Mouse (Mus musculus) liver, postnatal 0 days (tissue): ENCODE measurements around the gene Arhgap25.

Source experiments
- CTCF ChIP-seq: sonication (generic); IDR thresholded peaks from 2 replicates; pipeline ENCODE4 v1.5.1; 2016; ENCODE audit warnings: antibody characterized with exemption, low read depth
- EP300 ChIP-seq: IDR thresholded peaks from 2 replicates; pipeline ENCODE4 v1.6.1; 2016; ENCODE audit warnings: antibody characterized with exemption, low read depth, mild to moderate bottlenecking

- TF ChIP-seq CTCF: no peak
- TF ChIP-seq EP300: no peak
Observed at GRCm38 (mm10) chr6:87534855-87535575, 2.0 kb upstream of the Arhgap25 start.
